Mouse (Mus musculus): ENCODE measurements around the gene Ubtf.
A peak's percentile ranks its signal among the peaks of the same experiment; 100 is the strongest.
"Not testable (repeated sequence)": the region's sequence is repeated elsewhere in the genome, so short reads cannot be mapped to it uniquely, and the experiment has no call there.

Gene Ubtf

GRCm38 (mm10) chr11:102294887-102295597, 24.5 kb downstream of the Ubtf start:
- no peak for DNase-seq (ENCODE audit: low read depth, low spot score)

- DNase-seq (ENCODE audit: low read depth, low spot score) = no peak
Observed at GRCm38 (mm10) chr11:102294416-102294815, 25.1 kb downstream of the Ubtf start.

GRCm38 (mm10) chr11:102293971-102294370, 25.6 kb downstream of the Ubtf start:
- no peak for DNase-seq (ENCODE audit: low read depth, low spot score)

- DNase-seq (ENCODE audit: low read depth, low spot score) = no peak
Observed at GRCm38 (mm10) chr11:102291051-102291535, 28.4 kb downstream of the Ubtf start.

- no peak for DNase-seq (ENCODE audit: low read depth, low spot score)
Observed at GRCm38 (mm10) chr11:102290141-102290540, 29.4 kb downstream of the Ubtf start.

- no peak for DNase-seq (ENCODE audit: low read depth, low spot score)
Observed at GRCm38 (mm10) chr11:102289511-102290100, 29.9 kb downstream of the Ubtf start.

GRCm38 (mm10) chr11:102288913-102289312, 30.6 kb downstream of the Ubtf start:
- no peak for DNase-seq (ENCODE audit: low read depth, low spot score)

GRCm38 (mm10) chr11:102288027-102288804, 31.3 kb downstream of the Ubtf start:
- DNase-seq (ENCODE audit: low read depth, low spot score) = no peak

GRCm38 (mm10) chr11:102287485-102287884, 32.1 kb downstream of the Ubtf start:
- DNase-seq (ENCODE audit: low read depth, low spot score) = no peak

GRCm38 (mm10) chr11:102285095-102285834, 34.3 kb downstream of the Ubtf start:
- no peak for DNase-seq (ENCODE audit: low read depth, low spot score)

GRCm38 (mm10) chr11:102284501-102285094, 34.9 kb downstream of the Ubtf start, which contains the start of gene Tmub2:
Tmub2 (plus strand) TSS chr11:102284931.
- peak; percentile 99 for DNase-seq (ENCODE audit: low read depth, low spot score)

GRCm38 (mm10) chr11:102283922-102284321, 35.6 kb downstream of the Ubtf start:
- DNase-seq (ENCODE audit: low read depth, low spot score) = no peak

GRCm38 (mm10) chr11:102280267-102280666, 39.3 kb downstream of the Ubtf start:
- not testable (repeated sequence) for DNase-seq (ENCODE audit: low read depth, low spot score)

GRCm38 (mm10) chr11:102279595-102279994, 39.9 kb downstream of the Ubtf start:
- DNase-seq (ENCODE audit: low read depth, low spot score) = no peak

- no peak for DNase-seq (ENCODE audit: low read depth, low spot score)
Observed at GRCm38 (mm10) chr11:102277754-102278153, 41.8 kb downstream of the Ubtf start.

- DNase-seq (ENCODE audit: low read depth, low spot score) = no peak
Observed at GRCm38 (mm10) chr11:102276411-102276915, 43.1 kb downstream of the Ubtf start.

GRCm38 (mm10) chr11:102268520-102269244, 50.9 kb downstream of the Ubtf start, which contains the start of gene Asb16:
Asb16 (plus strand) TSS chr11:102268743.
- DNase-seq (ENCODE audit: low read depth, low spot score) = no peak

GRCm38 (mm10) chr11:102267480-102267879, 52.1 kb downstream of the Ubtf start:
- peak; percentile 58 for DNase-seq (ENCODE audit: low read depth, low spot score)

- no peak for DNase-seq (ENCODE audit: low read depth, low spot score)
Observed at GRCm38 (mm10) chr11:102266631-102267355, 52.7 kb downstream of the Ubtf start.

- DNase-seq (ENCODE audit: low read depth, low spot score) = no peak
Observed at GRCm38 (mm10) chr11:102265816-102266215, 53.7 kb downstream of the Ubtf start.
